In the genomic region with DNA sequence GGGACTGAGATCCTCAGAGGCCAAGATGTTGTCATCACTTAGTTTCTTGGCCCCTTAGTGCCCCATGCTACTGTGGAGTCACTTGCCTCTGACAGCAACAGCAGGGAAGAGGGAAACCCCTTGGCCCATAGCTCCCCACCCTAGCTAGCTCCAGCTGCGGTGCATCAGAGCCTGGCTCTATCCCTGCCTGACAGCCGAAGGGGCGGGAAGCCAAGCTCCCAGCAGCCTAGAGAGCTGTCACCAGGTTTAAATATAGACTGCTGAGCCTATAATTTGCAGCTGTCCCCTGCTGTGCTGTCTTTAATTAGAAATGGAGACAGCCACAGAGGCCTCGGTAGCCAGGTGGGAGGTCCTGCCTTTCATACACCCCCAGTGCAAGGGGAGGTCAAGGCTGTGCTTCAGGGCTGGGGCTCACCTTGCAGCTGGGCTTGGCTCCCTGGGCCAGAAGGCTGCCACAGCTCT, we compare ENCODE assay signal across 8 mouse cellular contexts. TPM values are rescaled to one million over a fixed set of nuclear protein-coding genes. Genes with fewer than 3 reads are reported as not detected.
DNase-seq lines count a peak whose midpoint lies in the region; ATAC-seq and TF ChIP-seq lines count a peak whose summit lies in the region.

No protein-coding gene starts in this region.

- 7% methylated on average over 4 of the region's 4 CpGs for WGBS in forebrain, embryonic 12.5 days
- WGBS in heart, embryonic 13.5 days, result 4% methylated on average over 4 of the region's 4 CpGs
- WGBS in kidney, embryonic 16.5 days, result 3% methylated on average over 4 of the region's 4 CpGs

- H3K4me2 ChIP-seq in forebrain, embryonic 12.5 days, result no peak overlapping the region
- peak overlapping the region; percentile 52 for H3K4me2 ChIP-seq in heart, embryonic 13.5 days
- no peak overlapping the region for H3K4me2 ChIP-seq in kidney, embryonic 16.5 days (replicated peaks; ENCODE audit: low read depth, low read length)

- H3K36me3 ChIP-seq in forebrain, embryonic 12.5 days (replicated peaks), result no peaks in the 10 kb centered on the region
- H3K36me3 ChIP-seq in heart, embryonic 13.5 days, result no peaks in the 10 kb centered on the region
- no peaks in the 10 kb centered on the region for H3K36me3 ChIP-seq in kidney, embryonic 16.5 days (ENCODE audit: insufficient read depth, low read length)

- H3K9ac ChIP-seq in forebrain, embryonic 12.5 days, result peak overlapping the region; percentile 12; the same call in 1 of the 2 replicates
- H3K9ac ChIP-seq in heart, embryonic 13.5 days, result peak overlapping the region; percentile 42; the same call in 1 of the 2 replicates
- H3K9ac ChIP-seq in kidney, embryonic 16.5 days (replicated peaks; ENCODE audit: low read length), result no peak overlapping the region

- H3K27ac ChIP-seq in layer of hippocampus, adult 2 months, result peak overlapping the region; percentile 73
- peak overlapping the region; percentile 50 for H3K27ac ChIP-seq in forebrain, embryonic 12.5 days
- peak overlapping the region; percentile 95 for H3K27ac ChIP-seq in heart, embryonic 13.5 days (replicated peaks)
- H3K27ac ChIP-seq in kidney, embryonic 16.5 days (ENCODE audit: low read length), result no peak overlapping the region

- H3K9me3 ChIP-seq in forebrain, embryonic 12.5 days, result no peaks in the 10 kb centered on the region
- no peaks in the 10 kb centered on the region for H3K9me3 ChIP-seq in heart, embryonic 13.5 days
- H3K9me3 ChIP-seq in kidney, embryonic 16.5 days (ENCODE audit: low read length), result no peaks in the 10 kb centered on the region

- DNase-seq in layer of hippocampus, adult 2 months (ENCODE audit: low spot score in 2 of 2), result peak; percentile 14 to 52
- DNase-seq in layer of hippocampus, postnatal 25 days (ENCODE audit: extremely low spot score in 1 of 2, low spot score in 1 of 2), result no peak
- peak; percentile 90 for DNase-seq in lung, postnatal 10 days
- peak; percentile 39 for DNase-seq in right cerebral cortex, postnatal 25 days

- no peak for TF ChIP-seq CTCF in layer of hippocampus, adult 2 months (conservative IDR thresholded peaks at IDR 0.05)

- H3K27me3 ChIP-seq in forebrain, embryonic 12.5 days, result peaks cover 18% of the 10 kb centered on the region
- H3K27me3 ChIP-seq in heart, embryonic 13.5 days (replicated peaks), result peaks cover 42% of the 10 kb centered on the region
- 0 out of 2 replicates have a peak, but pooled peaks cover 3% of the 10 kb centered on the region for H3K27me3 ChIP-seq in kidney, embryonic 16.5 days (ENCODE audit: insufficient read depth, low read length)

- H3K4me3 ChIP-seq in layer of hippocampus, adult 2 months, result no peak overlapping the region
- H3K4me3 ChIP-seq in forebrain, embryonic 12.5 days (replicated peaks), result no peak overlapping the region
- H3K4me3 ChIP-seq in heart, embryonic 13.5 days, result no peak overlapping the region
- H3K4me3 ChIP-seq in kidney, embryonic 16.5 days (ENCODE audit: low read length), result no peak overlapping the region

- ATAC-seq in forebrain, embryonic 12.5 days (ENCODE audit: low FRiP score), result peak; percentile 74
- ATAC-seq in heart, embryonic 13.5 days (ENCODE audit: extremely low read depth, insufficient number of reproducible peaks, low FRiP score, low TSS enrichment), result peak; percentile 80
- peak; percentile 97 for ATAC-seq in kidney, embryonic 16.5 days (ENCODE audit: low FRiP score, low TSS enrichment)
- no peak for ATAC-seq in CD4-positive, CD25-positive, alpha-beta regulatory T cell, adult 4 months

- H3K4me1 ChIP-seq in forebrain, embryonic 12.5 days, result peaks cover 36% of the 10 kb centered on the region
- H3K4me1 ChIP-seq in heart, embryonic 13.5 days, result peaks cover 54% of the 10 kb centered on the region
- peaks cover 17% of the 10 kb centered on the region for H3K4me1 ChIP-seq in kidney, embryonic 16.5 days (ENCODE audit: insufficient read depth, low read length)

RNA-seq across cellular contexts. Expression of a gene that starts 54.7 kb away (rescaled TPM):
- 10 to 100 TPM; 73.4 to 77.3 TPM for total RNA-seq in layer of hippocampus, adult 2 months (2021)
- 10 to 100 TPM; 73.9 to 78.5 TPM for total RNA-seq in layer of hippocampus, postnatal 25 days (2021)
- polyA plus RNA-seq in forebrain, embryonic 12.5 days (2016; fragmentation: Nextera tagmentation; extraction: Ambion mirVana), result 230 and 237 TPM in 2 replicates
- polyA plus RNA-seq in heart, embryonic 13.5 days (2015; fragmentation: Nextera tagmentation; extraction: Ambion mirVana), result 200 and 215 TPM in 2 replicates
- polyA plus RNA-seq in kidney, embryonic 16.5 days (2015; fragmentation: Nextera tagmentation; extraction: Ambion mirVana), result 274 and 297 TPM in 2 replicates
- polyA plus RNA-seq in CD4-positive, CD25-positive, alpha-beta regulatory T cell, adult 4 months (2017; shearing (Covaris generic)), result 100 to 1,000 TPM; 143 to 177 TPM

Comparison
In these comparisons a context has a peak if more than half of its experiments do, and no peak if none do; other contexts are left out.
1. DNase-seq: peak in layer of hippocampus, adult 2 months (2 of 2), lung, postnatal 10 days (single experiment) and right cerebral cortex, postnatal 25 days (single experiment); none in layer of hippocampus, postnatal 25 days (0 of 2).